Mouse (Mus musculus): ENCODE data around the gene Tenm2. TPM values are rescaled to one million over a fixed set of nuclear protein-coding genes. Genes with fewer than 3 reads are reported as not detected.

The Tenm2 gene
- total RNA-seq, 2 experiments from 2014 or later: 124 to 163 TPM

GRCm38 (mm10) chr11:36647179-36647578, 588.6 kb downstream of the Tenm2 start:
- no peak for DNase-seq (ENCODE audit: extremely low spot score in 1 of 2, low spot score in 1 of 2)

DNA sequence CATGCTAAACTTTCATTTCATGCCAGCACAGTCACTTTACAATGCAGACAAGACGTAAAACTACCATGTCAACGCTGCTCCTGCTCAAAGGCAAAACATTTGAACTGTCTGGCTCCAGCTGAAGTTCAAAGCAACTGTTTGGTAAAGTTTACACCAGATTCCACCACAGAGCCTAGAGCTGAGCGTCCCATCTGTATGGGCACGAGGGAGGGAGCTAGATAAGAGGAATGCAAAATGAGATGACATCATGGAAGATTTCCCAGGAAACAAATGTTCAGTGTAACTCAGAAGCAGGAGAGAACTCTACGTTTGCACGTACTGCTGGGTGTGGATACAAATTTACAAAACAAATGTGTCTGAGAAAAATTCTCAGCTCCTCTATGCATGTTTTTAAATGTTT, 600.7 kb downstream of the Tenm2 start:
- DNase-seq (ENCODE audit: extremely low spot score in 1 of 2, low spot score in 1 of 2): no peak

DNA sequence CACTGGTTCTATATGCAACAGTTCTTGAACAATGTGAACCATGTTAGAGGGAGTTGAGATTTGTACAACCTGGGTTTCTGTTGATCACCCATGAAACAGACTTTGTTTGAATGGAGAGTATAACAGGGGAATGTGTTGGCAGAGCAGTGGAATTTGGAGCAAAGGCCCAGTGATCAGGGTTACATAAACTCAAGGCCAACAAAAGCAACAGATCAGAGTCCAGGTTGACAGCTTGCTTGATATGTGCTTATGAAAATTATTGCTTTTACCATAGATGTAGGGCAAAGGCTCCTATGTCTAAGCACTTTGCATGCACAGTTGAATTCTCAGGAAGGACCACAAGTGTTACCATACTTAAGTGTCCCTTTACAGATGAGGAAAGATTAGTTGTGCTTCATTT, 603.6 kb downstream of the Tenm2 start:
- no peak for DNase-seq (ENCODE audit: extremely low spot score in 1 of 2, low spot score in 1 of 2)

GRCm38 (mm10) chr11:36613807-36614206, 622.0 kb downstream of the Tenm2 start:
- DNase-seq (ENCODE audit: extremely low spot score in 1 of 2, low spot score in 1 of 2): no peak

DNA sequence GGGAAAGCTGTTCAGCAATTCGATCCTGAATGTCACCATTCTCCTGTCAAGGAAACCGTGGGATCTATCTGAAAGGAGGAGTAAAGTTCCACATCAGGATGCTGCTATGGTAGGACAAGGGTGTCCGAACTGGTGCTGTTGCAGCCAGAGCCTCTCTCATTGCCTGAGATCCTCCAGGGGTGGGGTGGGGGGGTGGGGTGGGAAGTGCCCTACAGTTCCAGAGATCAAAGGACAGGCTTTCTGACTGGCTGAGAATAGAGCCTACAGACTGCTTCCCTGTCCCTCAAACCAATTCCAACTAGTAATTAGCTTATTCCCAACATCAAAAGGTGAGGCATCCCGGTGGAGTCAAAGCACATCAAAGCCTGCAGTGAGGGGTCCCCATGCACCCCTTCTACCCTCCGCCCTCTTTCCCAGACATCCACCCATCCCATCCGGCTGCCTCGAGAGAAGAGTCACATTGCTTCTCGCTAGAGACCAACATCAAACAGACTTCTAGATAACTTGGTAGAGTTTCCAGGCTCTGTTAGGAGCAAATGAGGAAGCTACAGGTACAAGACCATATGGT, 630.9 kb downstream of the Tenm2 start:
- DNase-seq (ENCODE audit: extremely low spot score in 1 of 2, low spot score in 1 of 2): no peak

DNA sequence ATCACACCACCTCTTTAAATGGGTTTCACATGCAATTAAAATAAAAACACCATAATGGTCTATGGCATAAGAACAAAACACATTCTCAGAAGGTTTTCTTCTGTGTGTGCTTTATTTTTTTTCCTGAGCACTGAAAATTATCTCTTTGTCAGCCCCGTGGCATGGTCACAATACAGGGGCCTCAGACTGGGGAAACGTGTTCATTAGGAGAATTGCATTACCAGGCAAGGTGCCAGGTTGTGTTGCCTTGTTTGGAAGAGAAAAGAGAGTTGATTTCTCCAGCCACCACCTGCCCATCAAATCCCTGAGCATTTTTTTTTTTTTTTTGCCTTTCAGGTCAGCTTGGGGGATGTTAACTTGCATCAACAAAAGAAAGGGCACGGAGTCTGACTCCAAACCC, 631.5 kb downstream of the Tenm2 start:
- DNase-seq (ENCODE audit: extremely low spot score in 1 of 2, low spot score in 1 of 2): no peak

GRCm38 (mm10) chr11:36592471-36592870, 643.3 kb downstream of the Tenm2 start:
- DNase-seq (ENCODE audit: extremely low spot score in 1 of 2, low spot score in 1 of 2): no peak

DNA sequence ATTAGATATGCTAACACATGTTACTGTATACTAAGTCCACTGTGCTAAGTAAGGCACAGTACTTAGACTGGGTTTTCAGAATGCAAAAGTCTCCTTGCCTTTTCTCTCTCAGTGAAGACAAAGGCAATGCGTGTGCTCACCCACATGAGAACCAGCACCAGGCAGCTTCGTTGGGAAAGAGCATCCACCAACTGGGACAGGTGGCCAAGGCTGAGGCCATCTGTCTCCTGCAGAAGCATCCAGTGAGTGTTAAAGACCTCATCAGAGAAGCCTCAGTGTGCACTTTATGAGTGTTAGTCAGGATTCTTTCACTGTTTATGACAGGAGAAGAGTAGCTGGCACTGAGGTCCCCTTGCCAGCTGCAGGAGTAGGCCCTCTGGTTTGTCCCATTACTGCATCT, 669.6 kb downstream of the Tenm2 start:
- peak; percentile 42 to 56 for DNase-seq (ENCODE audit: extremely low spot score in 1 of 2, low spot score in 1 of 2)

- DNase-seq (ENCODE audit: extremely low spot score in 1 of 2, low spot score in 1 of 2): no peak
Observed at GRCm38 (mm10) chr11:36562851-36563250, 672.9 kb downstream of the Tenm2 start.

GRCm38 (mm10) chr11:36560785-36561548, 674.8 kb downstream of the Tenm2 start:
- no peak for DNase-seq (ENCODE audit: extremely low spot score in 1 of 2, low spot score in 1 of 2)

DNA sequence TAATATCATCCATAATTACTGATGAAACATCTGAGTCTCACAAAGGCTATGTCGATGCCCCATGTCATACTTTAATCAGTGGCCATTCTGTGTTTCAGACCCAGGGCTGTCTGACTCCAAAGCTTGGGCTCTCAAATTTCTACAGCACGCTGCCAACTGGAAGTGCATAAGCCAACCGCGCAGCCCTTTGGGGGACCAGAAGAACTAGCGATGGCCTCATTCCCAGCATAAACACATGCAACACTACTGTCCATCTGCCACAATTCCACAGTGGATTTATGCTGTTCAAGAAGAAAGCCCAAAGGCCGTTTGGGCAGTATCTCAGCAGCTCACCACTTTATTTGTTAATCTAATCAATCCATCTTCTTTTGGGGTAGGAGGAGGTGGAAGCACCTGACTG, 678.4 kb downstream of the Tenm2 start:
- DNase-seq (ENCODE audit: extremely low spot score in 1 of 2, low spot score in 1 of 2): no peak

- no peak for DNase-seq (ENCODE audit: extremely low spot score in 1 of 2, low spot score in 1 of 2)
Observed at GRCm38 (mm10) chr11:36553286-36553685, 682.5 kb downstream of the Tenm2 start.

GRCm38 (mm10) chr11:36550649-36551048, 685.1 kb downstream of the Tenm2 start:
- no peak for DNase-seq (ENCODE audit: extremely low spot score in 1 of 2, low spot score in 1 of 2)

DNA sequence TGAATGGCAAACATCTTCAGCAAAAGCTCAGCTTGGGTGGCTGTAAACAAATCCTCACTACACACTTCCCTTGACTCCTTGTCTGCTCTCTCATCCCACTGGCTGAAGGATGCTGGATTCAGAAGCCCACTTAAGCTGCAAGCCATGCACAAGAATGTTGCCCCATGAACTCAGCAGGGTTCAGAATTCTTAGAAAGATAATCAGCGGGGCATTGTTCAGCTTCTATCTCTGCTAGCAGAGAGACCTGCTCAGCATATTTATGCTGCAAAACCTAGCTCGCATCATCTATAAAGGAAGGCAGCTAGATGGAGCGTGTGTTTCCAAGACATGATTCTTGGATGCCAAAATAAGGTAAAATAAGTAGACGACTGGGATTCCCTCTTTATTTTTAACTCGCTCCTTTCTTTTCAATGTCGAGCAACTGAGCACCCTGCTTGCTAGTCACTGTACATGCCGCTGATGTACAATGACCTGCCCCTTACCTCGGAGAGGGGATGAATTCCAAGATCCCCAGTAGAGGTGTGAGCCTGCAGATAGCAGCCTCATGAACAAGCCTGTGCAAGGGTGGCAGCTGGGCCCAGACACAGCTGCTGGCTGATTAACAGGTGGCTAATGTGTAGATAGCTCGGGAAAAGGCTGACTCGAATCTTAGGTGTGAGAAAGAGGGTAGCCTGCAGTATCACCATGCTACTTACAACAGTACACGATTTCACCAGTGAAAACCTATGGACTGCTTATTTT, 686.2 kb downstream of the Tenm2 start:
- no peak for DNase-seq (ENCODE audit: extremely low spot score in 1 of 2, low spot score in 1 of 2)

GRCm38 (mm10) chr11:36548139-36548538, 687.6 kb downstream of the Tenm2 start:
- DNase-seq (ENCODE audit: extremely low spot score in 1 of 2, low spot score in 1 of 2): no peak

DNA sequence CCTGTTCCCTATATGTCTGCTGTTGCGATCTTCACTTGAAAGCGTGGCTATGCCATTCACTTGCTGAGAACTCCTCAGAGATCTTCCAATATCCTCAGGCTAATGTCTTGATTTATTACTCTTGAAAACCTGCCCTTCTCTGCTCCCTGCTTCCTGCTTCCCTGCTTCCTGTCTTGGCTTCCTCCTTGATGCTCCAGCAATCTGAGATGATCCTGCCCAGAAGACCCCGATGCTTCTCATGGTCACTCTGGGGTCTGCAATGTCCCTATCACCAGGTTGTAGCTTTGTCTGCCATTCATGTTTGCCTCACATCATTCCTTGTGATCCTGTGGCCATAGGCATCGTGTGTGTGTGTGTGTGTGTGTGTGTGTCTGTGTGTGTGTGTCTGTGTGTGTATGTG, 697.6 kb downstream of the Tenm2 start:
- DNase-seq (ENCODE audit: extremely low spot score in 1 of 2, low spot score in 1 of 2): no peak

- no peak for DNase-seq (ENCODE audit: extremely low spot score in 1 of 2, low spot score in 1 of 2)
Observed at GRCm38 (mm10) chr11:36537573-36538133, 698.1 kb downstream of the Tenm2 start.

GRCm38 (mm10) chr11:36535591-36535990, 700.2 kb downstream of the Tenm2 start:
- DNase-seq (ENCODE audit: extremely low spot score in 1 of 2, low spot score in 1 of 2): no peak

DNA sequence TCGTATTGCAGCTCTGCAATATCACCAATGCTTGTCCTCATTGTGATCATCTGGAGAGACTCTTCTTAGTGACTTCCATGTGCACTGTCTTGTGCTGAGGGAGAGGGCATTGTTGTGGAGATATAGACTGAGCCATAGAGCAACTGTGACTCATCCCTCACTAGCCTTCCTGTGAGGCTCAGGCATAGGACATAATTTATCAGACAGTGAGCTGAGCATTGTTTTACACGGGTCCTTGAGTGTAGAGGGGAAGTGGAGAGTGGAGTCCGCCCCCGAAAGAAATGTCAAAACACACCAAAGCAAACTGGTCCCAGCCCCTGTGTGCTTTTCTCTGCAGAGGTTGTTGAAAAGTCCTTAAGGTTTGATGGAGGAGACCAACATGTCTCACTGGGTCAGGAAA, 704.1 kb downstream of the Tenm2 start:
- DNase-seq (ENCODE audit: extremely low spot score in 1 of 2, low spot score in 1 of 2): no peak

DNA sequence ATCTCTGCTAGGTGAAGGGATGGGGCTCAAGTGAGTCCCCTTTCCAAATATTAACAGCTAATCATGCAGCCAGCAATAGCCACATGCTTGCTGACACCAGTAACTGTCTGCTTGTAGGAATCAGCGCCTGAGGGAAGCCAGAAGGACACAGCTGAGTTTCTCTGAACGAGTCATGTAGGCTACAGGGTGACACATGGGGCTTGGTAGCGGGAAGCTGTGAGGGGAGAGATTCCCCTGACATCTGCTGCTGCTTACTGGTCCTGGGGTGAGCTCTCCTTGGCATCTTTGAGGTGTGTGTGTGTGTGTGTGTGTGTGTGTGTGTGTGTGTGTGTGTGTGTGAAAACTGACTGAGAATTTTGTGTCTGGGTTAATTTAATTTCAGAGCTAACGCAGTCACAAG, 708.3 kb downstream of the Tenm2 start:
- no peak for DNase-seq (ENCODE audit: extremely low spot score in 1 of 2, low spot score in 1 of 2)

GRCm38 (mm10) chr11:36526381-36526780, 709.4 kb downstream of the Tenm2 start:
- peak; percentile 75 to 95 for DNase-seq (ENCODE audit: extremely low spot score in 1 of 2, low spot score in 1 of 2)
